Mouse (Mus musculus) Patski (cell line): ENCODE results near the gene Olfr825. TPM values are rescaled to one million over a fixed set of nuclear protein-coding genes. Genes with fewer than 3 reads are reported as not detected.
"Not testable (repeated sequence)": the region's sequence is repeated elsewhere in the genome, so short reads cannot be mapped to it uniquely, and the experiment has no call there.

Experiments
- ATAC-seq: fragments of 100-300 bp; one replicate; pipeline ENCODE4 v1.8.0; 2021
- CTCF ChIA-PET: fragments of 350-600 bp; sonication (Branson Sonifier 250); formaldehyde crosslinking; loops from one replicate; lab custom pipeline; 2022; ENCODE audit warnings: inconsistent platforms; lab: Charles Lee
- POLR2A ChIA-PET: fragments of 350-600 bp; sonication (Branson Sonifier 250); formaldehyde crosslinking; loops from one replicate; lab custom pipeline; 2022; ENCODE audit warnings: antibody characterized with exemption, inconsistent platforms; lab: Charles Lee
- DNase-seq: peaks from one replicate; pipeline ENCODE4 v3.0.0-alpha.2; 2011; ENCODE audit warnings: low read depth, low spot score
- H3K27me3 ChIP-seq: fragments of 371-371 bp; one replicate; pipeline ENCODE4 v1.5.1; 2021
- CTCF ChIP-seq: fragments of 100-300 bp; IDR thresholded peaks from one replicate; pipeline ENCODE4 v1.5.1; 2021
- in situ Hi-C: fragments of 300-500 bp; cut with MboI; formaldehyde crosslinking; loops from 3 replicates; pipeline ENCODE4 v1.11.1; 2018; ENCODE audit warnings: low pct_unique_long_range_greater_than_20kb, mixed read lengths
- polyA plus RNA-seq: library from polyadenylated mRNA; unstranded; gene quantifications from one replicate; pipeline ENCODE4 v1.2.3, GENCODE M21; 2021

The Olfr825 gene
- not detected for polyA plus RNA-seq

GRCm38 (mm10) chr10:130166666-130167065, at the start of gene Olfr825:
Gene Olfr825 (minus strand): TSS chr10:130166766.
- no peak for TF ChIP-seq CTCF
- POLR2A ChIA-PET = no interaction called here
- DNase-seq (no peak), ATAC-seq (no peak)
- CTCF ChIA-PET = no interaction called here
- in situ Hi-C loops = no loop called here
- H3K27me3 ChIP-seq = no peaks in the 10 kb centered on the region

DNA sequence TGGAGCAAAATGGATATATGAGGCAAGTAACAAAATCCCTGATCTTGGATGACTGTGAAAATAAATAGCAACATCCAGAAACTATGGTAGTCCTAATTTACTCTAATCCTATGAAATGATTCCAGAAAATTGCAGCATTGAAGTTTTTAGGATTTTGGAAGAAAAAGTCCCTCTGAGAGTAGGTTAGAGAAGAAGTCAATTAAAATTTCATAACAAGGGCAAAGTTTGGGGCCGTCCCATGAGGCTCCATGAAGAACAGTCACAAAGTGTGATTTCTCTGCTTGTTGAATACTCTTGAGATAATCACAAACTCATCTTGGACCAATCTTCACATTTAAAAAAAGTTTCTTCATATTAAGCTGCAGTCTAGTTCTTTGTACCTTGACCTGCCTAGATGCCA, 47.7 kb upstream of the Olfr825 start, which contains the start of gene Olfr827:
TSS of gene Olfr827 (minus strand) at position 101 of the 400 bp plus-strand sequence.
- in situ Hi-C loops = no loop called here
- ATAC-seq = no peak
- no peak for TF ChIP-seq CTCF

GRCm38 (mm10) chr10:130184086-130184485, 17.5 kb upstream of the Olfr825 start, which contains the start of gene Olfr826:
Gene Olfr826 (minus strand): TSS chr10:130184186.
- CTCF ChIA-PET = no interaction called here
- in situ Hi-C loops = no loop called here
- POLR2A ChIA-PET = no interaction called here
- no peak for TF ChIP-seq CTCF
- DNase-seq = no peak
- no peaks in the 10 kb centered on the region for H3K27me3 ChIP-seq
- no peak for ATAC-seq

More for the DNA sequence above, 47.7 kb upstream of the Olfr825 start, which contains the start of gene Olfr827:
- POLR2A ChIA-PET = no interaction called here
- DNase-seq = no peak
- no peaks in the 10 kb centered on the region for H3K27me3 ChIP-seq
- CTCF ChIA-PET = no interaction called here

- no peak for TF ChIP-seq CTCF
- in situ Hi-C loops = no loop called here
- ATAC-seq = no peak
Measured at GRCm38 (mm10) chr10:130165196-130165595, 1.4 kb downstream of the Olfr825 start.

DNA sequence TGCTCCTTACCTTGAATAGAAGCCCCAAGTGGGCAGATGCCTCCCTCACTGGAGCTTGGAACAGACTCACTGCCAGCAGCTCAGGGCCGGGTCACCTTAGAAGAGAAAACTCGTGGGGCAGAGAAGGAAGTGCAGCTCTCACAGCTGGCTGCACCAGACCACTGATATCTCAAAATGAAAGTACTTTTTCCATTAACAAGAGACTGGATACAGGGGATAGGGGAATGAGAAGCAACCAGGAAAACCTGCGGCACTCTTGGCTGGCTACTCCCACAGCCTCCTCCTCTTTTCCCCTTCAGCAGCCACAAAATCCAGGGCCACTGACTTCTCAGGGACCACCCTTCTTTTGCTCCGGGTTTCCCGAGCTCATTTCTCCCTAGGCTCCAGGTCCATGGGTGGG, 22.4 kb downstream of the Olfr825 start:
- in situ Hi-C loops = no loop called here
- POLR2A ChIA-PET = no interaction called here
- no peak for TF ChIP-seq CTCF
- CTCF ChIA-PET = no interaction called here
- no peaks in the 10 kb centered on the region for H3K27me3 ChIP-seq
- ATAC-seq = no peak
- no peak for DNase-seq

More at GRCm38 (mm10) chr10:130165196-130165595, 1.4 kb downstream of the Olfr825 start:
- no peak for DNase-seq
- CTCF ChIA-PET = no interaction called here
- POLR2A ChIA-PET = no interaction called here
- H3K27me3 ChIP-seq = no peaks in the 10 kb centered on the region

DNA sequence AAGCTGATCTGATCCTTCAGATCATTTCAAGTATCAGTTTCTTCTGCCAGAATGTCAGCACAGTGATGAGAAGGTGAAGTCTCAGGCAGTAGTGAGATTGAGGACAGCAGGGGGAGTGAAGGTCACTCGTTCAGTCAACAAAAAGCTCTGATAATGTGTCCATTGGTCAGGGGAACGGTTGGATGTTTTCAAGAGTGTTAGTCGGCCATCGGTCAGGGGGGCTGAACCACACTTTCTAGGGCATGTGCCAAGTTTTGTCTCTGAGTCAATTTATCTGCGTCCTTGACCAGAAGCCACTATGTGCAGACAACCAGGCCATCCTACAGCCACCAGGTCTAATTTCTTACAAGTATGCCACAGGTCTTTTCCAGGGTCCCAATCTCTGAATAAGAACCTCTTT, 24.1 kb downstream of the Olfr825 start:
- CTCF ChIA-PET = not testable (repeated sequence)

GRCm38 (mm10) chr10:130134811-130135210, 31.8 kb downstream of the Olfr825 start:
- in situ Hi-C loops = no loop called here
- CTCF ChIA-PET = no interaction called here

More for the DNA sequence above, 24.1 kb downstream of the Olfr825 start:
- POLR2A ChIA-PET, H3K27me3 ChIP-seq, ATAC-seq, in situ Hi-C loops, DNase-seq: not testable (repeated sequence)

DNA sequence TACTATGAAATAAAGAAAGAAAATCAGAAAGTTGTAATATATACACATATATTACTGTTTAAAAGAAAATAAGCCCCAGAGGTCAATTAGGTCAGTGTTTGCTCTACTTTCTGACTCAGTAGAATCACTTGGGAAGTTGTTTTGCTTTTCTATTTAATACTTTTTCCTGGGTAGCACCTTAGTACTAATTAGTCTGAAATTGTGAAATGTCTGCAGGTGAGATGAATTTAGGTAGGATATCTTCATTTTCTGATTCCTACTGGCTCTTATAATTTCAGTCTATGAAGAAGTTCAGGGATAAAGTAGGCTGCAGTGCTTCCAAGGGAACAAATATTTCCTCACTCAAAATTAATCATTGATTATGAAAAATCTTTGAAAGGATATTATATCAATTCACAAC, 36.7 kb downstream of the Olfr825 start, which contains the start of gene Olfr824:
TSS of gene Olfr824 (minus strand) at position 101 of the 400 bp plus-strand sequence.
- CTCF ChIA-PET, ATAC-seq, H3K27me3 ChIP-seq, DNase-seq, in situ Hi-C loops, POLR2A ChIA-PET: not testable (repeated sequence)

More at GRCm38 (mm10) chr10:130134811-130135210, 31.8 kb downstream of the Olfr825 start:
- no peak for DNase-seq
- TF ChIP-seq CTCF = no peak
- no peaks in the 10 kb centered on the region for H3K27me3 ChIP-seq
- POLR2A ChIA-PET = no interaction called here
- ATAC-seq = no peak

- POLR2A ChIA-PET, ATAC-seq, in situ Hi-C loops, H3K27me3 ChIP-seq, DNase-seq, CTCF ChIA-PET: not testable (repeated sequence)
Measured at GRCm38 (mm10) chr10:130116045-130116444, 50.5 kb downstream of the Olfr825 start.

GRCm38 (mm10) chr10:130115283-130115682, 51.3 kb downstream of the Olfr825 start, which contains the start of gene Olfr823:
Gene Olfr823 (minus strand): TSS chr10:130115383.
- ATAC-seq, CTCF ChIA-PET, POLR2A ChIA-PET, DNase-seq, in situ Hi-C loops, H3K27me3 ChIP-seq: not testable (repeated sequence)

Other genes starting within 250 kb of the Olfr825 start
- not detected for gene Olfr818, start 217.7 kb downstream of the Olfr825 start, polyA plus RNA-seq
- gene Olfr819, start 199.5 kb downstream of the Olfr825 start, polyA plus RNA-seq = not detected
- not detected for gene Olfr247, start 190.6 kb downstream of the Olfr825 start, polyA plus RNA-seq
- gene Gm10310, start 181.7 kb downstream of the Olfr825 start, polyA plus RNA-seq = not detected
- not detected for gene Olfr820, start 154.1 kb downstream of the Olfr825 start, polyA plus RNA-seq
- not detected for gene Olfr821, start 136.4 kb downstream of the Olfr825 start, polyA plus RNA-seq
- 0.05 TPM for gene Olfr822, start 95.6 kb downstream of the Olfr825 start, polyA plus RNA-seq
- not detected for gene Olfr823, start 51.4 kb downstream of the Olfr825 start, polyA plus RNA-seq
- gene Olfr824, start 36.8 kb downstream of the Olfr825 start, polyA plus RNA-seq = not detected
- gene Olfr826, start 17.4 kb upstream of the Olfr825 start, polyA plus RNA-seq = not detected
- gene Olfr827, start 47.6 kb upstream of the Olfr825 start, polyA plus RNA-seq = not detected
- not detected for gene Neurod4, start 113.5 kb upstream of the Olfr825 start, polyA plus RNA-seq
- 0.15 TPM for gene Tespa1, start 156.1 kb upstream of the Olfr825 start, polyA plus RNA-seq
- not detected for gene Vmn2r84, start 227.6 kb upstream of the Olfr825 start, polyA plus RNA-seq